Mouse (Mus musculus) thymus, adult 2 months (tissue): ENCODE measurements at regions not wholly inside any gene's neighbourhood (a gene's known extent, or its start where the extent isn't known, plus 50 kb on each side); places are given as distances from the start of the nearest gene placed in this dataset.

Experiments
- DNase-seq: peaks from one replicate; pipeline ENCODE4 v3.0.0; 2021
- H3K27ac ChIP-seq: fragments of 200-500 bp; 2 replicates; pipeline ENCODE4 v1.5.1; 2012; ENCODE audit warnings: low read length, control low read depth; ENCODE audit not compliant: control insufficient read depth, insufficient read depth
- H3K27me3 ChIP-seq: fragments of 200-500 bp; 2 replicates; pipeline ENCODE4 v1.6.1; 2012; ENCODE audit warnings: mild to moderate bottlenecking, low read length, moderate library complexity, mixed read lengths; ENCODE audit not compliant: control insufficient read depth, insufficient read depth
- H3K36me3 ChIP-seq: fragments of 200-500 bp; 2 replicates; pipeline ENCODE4 v1.6.1; 2012; ENCODE audit warnings: mild to moderate bottlenecking, low read length, moderate library complexity; ENCODE audit not compliant: control insufficient read depth, insufficient read depth
- H3K4me1 ChIP-seq: fragments of 200-500 bp; replicated peaks from 2 replicates; pipeline ENCODE4 v1.6.1; 2012; ENCODE audit warnings: low read length; ENCODE audit not compliant: control insufficient read depth, insufficient read depth
- H3K4me3 ChIP-seq: fragments of 200-500 bp; 2 replicates; pipeline ENCODE4 v1.5.1; 2012; ENCODE audit warnings: mild to moderate bottlenecking, low read length, control low read depth, moderate library complexity; ENCODE audit not compliant: control insufficient read depth, insufficient read depth
- CTCF ChIP-seq: fragments of 200-500 bp; IDR thresholded peaks from 2 replicates; pipeline ENCODE4 v1.5.1; 2012; ENCODE audit warnings: mild to moderate bottlenecking, control low read depth, low read length, moderate library complexity, borderline replicate concordance; ENCODE audit not compliant: control insufficient read depth, poor library complexity, insufficient read depth; ENCODE audit errors: extremely low read depth
- POLR2A ChIP-seq: fragments of 200-500 bp; IDR thresholded peaks from 2 replicates; pipeline ENCODE4 v1.6.1; 2012; ENCODE audit warnings: mild to moderate bottlenecking, low read length, control low read depth, moderate library complexity; ENCODE audit not compliant: control insufficient read depth, poor library complexity, insufficient read depth; ENCODE audit errors: extremely low read depth
- WGBS: fragments of 180-500 bp; shearing (Covaris S2); methylation state at CpG from one replicate; pipeline ENCODE4 v1.1.7; 2018; 5-methylcytosine and 5-hydroxymethylcytosine counted together

GRCm38 (mm10) chr15:52564078-52564477, 1320.6 kb upstream of the Gm7489 start:
- H3K27me3 ChIP-seq: no peaks in the 10 kb centered on the region
- TF ChIP-seq POLR2A (no peak), CTCF (no peak)
- DNase-seq: no peak
- 92% methylated on average over 1 of the region's 1 CpGs for WGBS
- H3K27ac ChIP-seq: no peak overlapping the region
- H3K36me3 ChIP-seq: no peaks in the 10 kb centered on the region
- H3K4me1 ChIP-seq: no peaks in the 10 kb centered on the region
- H3K4me3 ChIP-seq: no peak overlapping the region

DNA sequence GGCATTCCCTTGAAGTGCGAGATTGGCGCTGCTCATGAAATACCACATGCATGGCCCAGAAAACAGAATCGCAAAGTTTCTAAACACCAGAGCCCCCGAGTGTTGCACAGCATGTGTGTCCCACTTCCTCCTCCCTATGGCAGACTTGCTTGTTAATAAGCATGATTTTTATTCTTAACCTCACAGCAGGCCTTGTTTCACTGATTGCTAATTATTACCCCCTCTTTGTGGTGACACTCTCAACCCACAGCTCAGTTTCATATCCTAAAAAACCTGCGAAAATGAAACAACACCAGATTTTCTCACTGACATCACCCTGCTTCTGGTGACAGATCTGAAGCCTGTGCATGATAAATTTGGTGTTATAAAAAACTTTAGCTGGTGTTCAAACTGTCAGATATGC, 1319.3 kb upstream of the Gm7489 start:
- WGBS: 24% methylated on average over 5 of the region's 5 CpGs
- no peak for DNase-seq
- Histone ChIP-seq H3K36me3 (no peaks in the 10 kb centered on the region), H3K4me3 (no peak overlapping the region), H3K4me1 (no peaks in the 10 kb centered on the region), H3K27ac (no peak overlapping the region), H3K27me3 (no peaks in the 10 kb centered on the region)
- TF ChIP-seq CTCF: no peak
- TF ChIP-seq POLR2A: no peak

- H3K4me1 ChIP-seq: no peaks in the 10 kb centered on the region
- H3K27ac ChIP-seq: no peak overlapping the region
- TF ChIP-seq POLR2A (no peak), CTCF (no peak)
- DNase-seq: no peak
- H3K36me3 ChIP-seq: no peaks in the 10 kb centered on the region
- no peak overlapping the region for H3K4me3 ChIP-seq
- WGBS: 19% methylated on average over 1 of the region's 1 CpGs
- H3K27me3 ChIP-seq: no peaks in the 10 kb centered on the region
These were observed 1314.5 kb upstream of the Gm7489 start for GRCm38 (mm10) chr15:52570256-52570655.

- no peak for TF ChIP-seq CTCF
- no peak for TF ChIP-seq POLR2A
- Histone ChIP-seq H3K27me3 (no peaks in the 10 kb centered on the region), H3K4me1 (no peaks in the 10 kb centered on the region), H3K27ac (no peak overlapping the region), H3K36me3 (no peaks in the 10 kb centered on the region), H3K4me3 (no peak overlapping the region)
- 93% methylated on average over 2 of the region's 2 CpGs for WGBS
- no peak for DNase-seq
These were observed 1307.1 kb upstream of the Gm7489 start for GRCm38 (mm10) chr15:52577614-52578013.

- H3K27ac ChIP-seq: no peak overlapping the region
- WGBS: 76% methylated on average over 4 of the region's 4 CpGs
These were observed 1295.3 kb upstream of the Gm7489 start for GRCm38 (mm10) chr15:52589391-52589790.

DNA sequence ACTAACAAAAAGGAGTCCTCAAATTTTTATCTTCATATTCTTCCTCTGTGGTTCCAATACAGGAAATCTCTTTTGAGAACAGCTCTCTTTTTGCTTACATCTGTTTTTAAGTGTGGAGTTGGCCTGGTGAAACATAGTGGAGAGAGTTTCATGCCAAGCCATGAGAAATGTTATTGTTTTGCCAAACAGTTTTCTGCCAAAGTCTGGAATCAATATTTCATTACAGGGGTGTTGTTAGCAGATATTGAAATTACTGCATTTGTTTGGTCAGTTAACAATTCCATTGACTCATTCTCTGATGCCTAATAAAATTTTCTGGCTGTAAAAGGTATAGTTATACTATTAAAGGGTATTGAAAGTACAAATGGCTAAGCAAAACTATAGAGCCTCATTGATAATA, 1285.2 kb upstream of the Gm7489 start:
- Histone ChIP-seq H3K4me3 (no peak overlapping the region), H3K27ac (no peak overlapping the region), H3K27me3 (no peaks in the 10 kb centered on the region), H3K36me3 (no peaks in the 10 kb centered on the region), H3K4me1 (no peaks in the 10 kb centered on the region)
- no peak for DNase-seq
- TF ChIP-seq POLR2A (no peak), CTCF (no peak)

More at GRCm38 (mm10) chr15:52589391-52589790, 1295.3 kb upstream of the Gm7489 start:
- no peaks in the 10 kb centered on the region for H3K27me3 ChIP-seq
- H3K36me3 ChIP-seq: no peaks in the 10 kb centered on the region
- H3K4me3 ChIP-seq: no peak overlapping the region
- H3K4me1 ChIP-seq: no peaks in the 10 kb centered on the region
- DNase-seq: no peak
- no peak for TF ChIP-seq POLR2A
- no peak for TF ChIP-seq CTCF

- Histone ChIP-seq H3K4me1 (no peaks in the 10 kb centered on the region), H3K27ac (no peak overlapping the region), H3K27me3 (no peaks in the 10 kb centered on the region), H3K36me3 (no peaks in the 10 kb centered on the region), H3K4me3 (no peak overlapping the region)
- 83% methylated on average over 2 of the region's 2 CpGs for WGBS
- DNase-seq: no peak
- no peak for TF ChIP-seq POLR2A
- no peak for TF ChIP-seq CTCF
These were observed 1284.7 kb upstream of the Gm7489 start for GRCm38 (mm10) chr15:52599957-52600356.
